Mouse (Mus musculus) monocyte, adult 59 days (primary cell): Measurements from ENCODE around the gene Mon1b. TPM values are rescaled to one million over a fixed set of nuclear protein-coding genes. Genes with fewer than 3 reads are reported as not detected.

Experiments
- total RNA-seq, 2 experiments: library from RNA; stranded (reverse); gene quantifications; one replicate each; pipeline ENCODE4 v1.2.4; 2023

The Mon1b gene
- 10 to 100 TPM; 19.9 to 22.8 TPM for total RNA-seq

DNA sequence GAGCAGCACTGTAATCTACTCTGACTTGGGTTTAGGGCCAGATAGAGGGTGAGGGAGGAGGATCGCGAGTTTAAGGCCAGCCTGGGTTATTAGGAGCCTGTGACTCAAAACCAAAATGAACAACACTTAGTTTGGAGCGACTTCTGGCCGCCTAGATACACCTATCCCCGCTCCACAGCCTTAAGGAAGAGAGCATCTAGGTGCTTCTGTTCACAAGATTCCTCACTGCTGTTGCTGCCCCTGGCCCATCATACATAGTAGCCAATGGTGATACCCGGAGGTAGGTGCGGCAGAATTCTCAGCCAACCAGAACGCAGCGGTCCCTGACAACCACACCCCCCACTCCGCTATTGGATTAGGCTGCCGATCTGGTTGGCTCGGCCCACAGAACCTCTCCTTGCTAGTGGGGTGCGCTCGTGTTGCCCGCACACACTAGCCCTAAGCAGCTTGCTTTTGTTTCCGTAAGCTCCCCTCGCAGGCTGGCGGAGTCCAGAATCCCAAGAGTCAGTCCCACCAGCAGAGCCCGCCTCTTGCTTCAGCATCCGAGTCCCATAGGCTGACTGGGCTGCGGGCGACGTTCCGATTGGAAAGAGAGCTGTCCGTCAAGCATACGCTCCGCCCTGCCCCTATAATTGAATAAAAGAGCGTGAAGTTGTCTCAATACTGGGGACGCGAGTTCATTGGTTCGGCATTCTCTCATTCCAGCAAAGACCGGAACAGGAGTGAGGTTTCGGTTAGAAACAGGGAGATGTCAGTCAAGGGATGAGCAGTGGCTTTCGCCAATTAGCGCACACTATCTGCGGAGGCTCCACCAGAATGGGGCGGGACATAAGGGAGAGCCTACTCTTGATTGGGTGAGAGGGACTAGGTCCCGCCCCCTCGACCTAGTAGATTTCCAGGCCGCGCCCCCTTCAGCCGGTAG lies at the start of gene Mon1b:
Mon1b (plus strand) TSS at position 918 of the 922 bp plus-strand sequence.

DNA sequence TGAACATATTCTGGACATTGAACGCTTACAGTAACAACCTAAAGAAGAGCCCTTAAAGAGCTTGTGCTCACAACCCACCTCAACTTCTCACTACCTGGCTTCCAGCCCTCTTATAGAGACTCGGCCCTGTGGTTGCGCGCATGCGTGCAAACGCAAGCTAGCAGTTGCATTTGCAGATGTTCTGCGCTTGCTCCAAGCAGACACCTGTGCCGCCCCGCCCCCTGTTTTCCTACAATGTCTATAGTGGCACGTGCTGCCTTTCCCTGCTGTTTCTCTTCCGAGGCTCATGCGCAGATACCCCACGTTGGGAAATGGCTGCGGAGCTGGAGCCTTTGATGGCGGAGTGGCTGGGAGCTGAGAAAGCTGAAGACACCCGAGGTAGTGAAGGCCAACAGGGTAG lies 7.5 kb downstream of the Mon1b start, which contains the start of gene Syce1l:
Syce1l (plus strand) TSS at position 288 of the 400 bp plus-strand sequence.

Other genes with a start within 250 kb of the Mon1b start
- not detected for gene Syce1l, start 7.6 kb downstream of the Mon1b start, total RNA-seq
- not detected for gene Adamts18, start 213.2 kb downstream of the Mon1b start, total RNA-seq